Mouse (Mus musculus): Measurements from ENCODE around the gene Adrm1. TPM values are rescaled to one million over a fixed set of nuclear protein-coding genes. Genes with fewer than 3 reads are reported as not detected.

Gene Adrm1
- total and polyA plus RNA-seq, 3 experiments, result 116 to 148 (median 127) TPM

GRCm38 (mm10) chr2:180146091-180146490 is 25.2 kb upstream of the Adrm1 start:
- no peak for DNase-seq (ENCODE audit: extremely low read depth)
- Histone ChIP-seq H3K4me2 (ENCODE audit: insufficient read depth, low read depth, poor library complexity, severe bottlenecking) (no peak overlapping the region), H3K9me3 (replicated peaks; ENCODE audit: low read length) (no peaks in the 10 kb centered on the region), H3K79me2 (replicated peaks; ENCODE audit: control insufficient read depth, extremely low read depth, insufficient read depth, poor library complexity, severe bottlenecking) (no peaks in the 10 kb centered on the region), H3K4me1 (ENCODE audit: control insufficient read depth in 1 of 2, insufficient read depth in 2 of 2) (no peaks in the 10 kb centered on the region), H3K36me3 (replicated peaks in 1 of 2; ENCODE audit: control insufficient read depth in 1 of 2, insufficient read depth in 1 of 2, low read length in 1 of 2) (peaks cover 45 to 82% of the 10 kb centered on the region in 2 experiments), H3K27ac (ENCODE audit: insufficient read depth, low read depth) (no peak overlapping the region), H3K4me3 (replicated peaks in 1 of 3; ENCODE audit: low read depth in 2 of 3, low read length in 2 of 3, poor library complexity in 1 of 3) (no peak overlapping the region), H3K9ac (ENCODE audit: insufficient read depth, low read depth) (no peak overlapping the region), H3K27me3 (replicated peaks) (no peaks in the 10 kb centered on the region)
- dilution Hi-C loops (cut with MboI; ENCODE audit: extremely low pct_ligation_motif_present, extremely low pct_unique_long_range_greater_than_20kb, low sequenced_read_pairs), result no loop called here
- in situ Hi-C loops (cut with MboI; ENCODE audit: low pct_ligation_motif_present, low pct_unique_long_range_greater_than_20kb, low sequenced_read_pairs), result no loop called here
- TF ChIP-seq IRF4 (IDR thresholded peaks at IDR 0.05; ENCODE audit: low read depth, low read length) (no peak), USF2 (conservative IDR thresholded peaks at IDR 0.05; ENCODE audit: low read depth, low read length) (no peak), USF1 (IDR thresholded peaks at IDR 0.05; ENCODE audit: low read depth, low read length) (no peak), HCFC1 (IDR thresholded peaks at IDR 0.05; ENCODE audit: low read depth, low read length) (no peak), RCOR1 (conservative IDR thresholded peaks at IDR 0.05; ENCODE audit: low read depth, low read length) (no peak), POLR2A (IDR thresholded peaks at IDR 0.05; ENCODE audit: low read depth, low read length) (no peak), TBP (conservative IDR thresholded peaks at IDR 0.05; ENCODE audit: low read depth, low read length) (no peak), GABPA (IDR thresholded peaks at IDR 0.05; ENCODE audit: insufficient replicate concordance, low read depth, low read length) (no peak), MYC (IDR thresholded peaks at IDR 0.05; ENCODE audit: low read depth, low read length) (no peak), RAD21 (IDR thresholded peaks at IDR 0.05; ENCODE audit: low read depth, low read length) (no peak), UBTF (IDR thresholded peaks at IDR 0.05; ENCODE audit: low read depth, low read length) (no peak), ZMIZ1 (IDR thresholded peaks at IDR 0.05; ENCODE audit: low read depth, low read length) (no peak), E2F4 (IDR thresholded peaks at IDR 0.05; ENCODE audit: insufficient replicate concordance, low read depth, low read length) (no peak), ELF1 (IDR thresholded peaks at IDR 0.05; ENCODE audit: low read depth, low read length) (no peak), MAZ (IDR thresholded peaks at IDR 0.05; ENCODE audit: low read depth, low read length) (no peak), ZC3H11A (IDR thresholded peaks at IDR 0.05; ENCODE audit: low read depth, low read length) (no peak)

- Histone ChIP-seq H3K9ac (ENCODE audit: insufficient read depth, low read depth) (no peak overlapping the region), H3K27me3 (replicated peaks) (no peaks in the 10 kb centered on the region), H3K79me2 (replicated peaks; ENCODE audit: control insufficient read depth, extremely low read depth, insufficient read depth, poor library complexity, severe bottlenecking) (no peaks in the 10 kb centered on the region), H3K4me3 (replicated peaks in 1 of 3; ENCODE audit: low read depth in 2 of 3, low read length in 2 of 3, poor library complexity in 1 of 3) (no peak overlapping the region), H3K4me1 (ENCODE audit: control insufficient read depth in 1 of 2, insufficient read depth in 2 of 2) (no peaks in the 10 kb centered on the region), H3K4me2 (ENCODE audit: insufficient read depth, low read depth, poor library complexity, severe bottlenecking) (no peak overlapping the region), H3K9me3 (replicated peaks; ENCODE audit: low read length) (no peaks in the 10 kb centered on the region), H3K27ac (ENCODE audit: insufficient read depth, low read depth) (no peak overlapping the region), H3K36me3 (replicated peaks in 1 of 2; ENCODE audit: control insufficient read depth in 1 of 2, insufficient read depth in 1 of 2, low read length in 1 of 2) (peaks cover 51 to 83% of the 10 kb centered on the region in 2 experiments)
- no peak for TF ChIP-seq CHD1 (IDR thresholded peaks at IDR 0.05; ENCODE audit: low read depth, low read length)
- TF ChIP-seq RCOR1 (conservative IDR thresholded peaks at IDR 0.05; ENCODE audit: low read depth, low read length), result no peak
- TF ChIP-seq MYC (IDR thresholded peaks at IDR 0.05; ENCODE audit: low read depth, low read length), result no peak
- TF ChIP-seq POLR2AphosphoS2 (IDR thresholded peaks at IDR 0.05; ENCODE audit: low read depth, low read length), result no peak
- TF ChIP-seq TCF12 (IDR thresholded peaks at IDR 0.05; ENCODE audit: low read depth, low read length), result no peak
- no peak for TF ChIP-seq MAZ (IDR thresholded peaks at IDR 0.05; ENCODE audit: low read depth, low read length)
- no peak for TF ChIP-seq USF2 (conservative IDR thresholded peaks at IDR 0.05; ENCODE audit: low read depth, low read length)
- TF ChIP-seq JUND (conservative IDR thresholded peaks at IDR 0.05; ENCODE audit: low read depth, low read length), result no peak
- no peak for TF ChIP-seq BHLHE40 (IDR thresholded peaks at IDR 0.05; ENCODE audit: low read depth, low read length)
- no peak for TF ChIP-seq GABPA (IDR thresholded peaks at IDR 0.05; ENCODE audit: insufficient replicate concordance, low read depth, low read length)
- TF ChIP-seq SMC3 (IDR thresholded peaks at IDR 0.05; ENCODE audit: low read depth, low read length), result no peak
- TF ChIP-seq RAD21 (IDR thresholded peaks at IDR 0.05; ENCODE audit: low read depth, low read length), result no peak
- TF ChIP-seq MXI1 (IDR thresholded peaks at IDR 0.05; ENCODE audit: low read depth, low read length), result no peak
- in situ Hi-C loops (cut with MboI; ENCODE audit: low pct_ligation_motif_present, low pct_unique_long_range_greater_than_20kb, low sequenced_read_pairs), result no loop called here
- dilution Hi-C loops (cut with MboI; ENCODE audit: extremely low pct_ligation_motif_present, extremely low pct_unique_long_range_greater_than_20kb, low sequenced_read_pairs), result no loop called here
- no peak for DNase-seq (ENCODE audit: extremely low read depth)
Measured at GRCm38 (mm10) chr2:180147379-180147778, 23.9 kb upstream of the Adrm1 start.
